Mouse (Mus musculus) cerebellum, adult 2 months (tissue): ENCODE data around the gene Cracr2b. TPM values are rescaled to one million over a fixed set of nuclear protein-coding genes. Genes with fewer than 3 reads are reported as not detected.
A peak's percentile ranks its signal among the peaks of the same experiment; 100 is the strongest.

ENCODE experiments used
- DNase-seq, 2 experiments: peaks; one replicate each; pipeline ENCODE4 v3.0.0; 2021
- H3K27ac ChIP-seq: fragments of 200-500 bp; 2 replicates; pipeline ENCODE4 v1.5.1; 2012; ENCODE audit warnings: low read length, control low read depth, inconsistent platforms; ENCODE audit not compliant: insufficient read depth
- H3K27me3 ChIP-seq: fragments of 200-500 bp; 2 replicates; pipeline ENCODE4 v1.6.1; 2012; ENCODE audit warnings: inconsistent platforms, mild to moderate bottlenecking, low read length, moderate library complexity; ENCODE audit not compliant: control insufficient read depth, insufficient read depth
- H3K4me1 ChIP-seq: fragments of 200-500 bp; 2 replicates; pipeline ENCODE4 v1.6.1; 2011; ENCODE audit warnings: low read length; ENCODE audit not compliant: control insufficient read depth, insufficient read depth
- H3K4me3 ChIP-seq: fragments of 200-500 bp; replicated peaks from 2 replicates; pipeline ENCODE3; 2011; ENCODE audit warnings: mild to moderate bottlenecking, low read depth, low read length, control low read depth; ENCODE audit not compliant: insufficient read depth
- CTCF ChIP-seq: fragments of 200-500 bp; IDR thresholded peaks from 2 replicates; pipeline ENCODE4 v1.5.1; 2011; ENCODE audit warnings: low read depth, mild to moderate bottlenecking, control low read depth, low read length, moderate library complexity, borderline replicate concordance; ENCODE audit not compliant: insufficient read depth
- POLR2A ChIP-seq: fragments of 200-500 bp; IDR thresholded peaks from 2 replicates; pipeline ENCODE4 v1.6.1; 2011; ENCODE audit warnings: low read length, control low read depth, borderline replicate concordance; ENCODE audit not compliant: insufficient read depth
- WGBS: fragments of 180-500 bp; shearing (Covaris S2); methylation state at CpG from one replicate; pipeline ENCODE4 v1.1.7; 2018; 5-methylcytosine and 5-hydroxymethylcytosine counted together
- polyA plus RNA-seq: library from polyadenylated mRNA; depleted of rRNA; stranded (reverse); fragments of >200 nt; gene quantifications from 2 replicates; pipeline ENCODE4 v1.2.3, GENCODE M21; 2012; rRNA removed

Gene Cracr2b
- polyA plus RNA-seq, 1 experiment = 8.3 TPM

- WGBS = 67% methylated on average over 3 of the region's 3 CpGs
- DNase-seq = no peak
- TF ChIP-seq CTCF (no peak), POLR2A (no peak)
- H3K4me3 ChIP-seq = no peak overlapping the region
- peaks cover 64% of the 10 kb centered on the region for H3K4me1 ChIP-seq
- H3K27ac ChIP-seq = no peak overlapping the region
- H3K27me3 ChIP-seq = no peaks in the 10 kb centered on the region
These were observed 36.7 kb downstream of the Cracr2b start for GRCm38 (mm10) chr7:141497600-141497999.

GRCm38 (mm10) chr7:141501820-141502555 lies 41.1 kb downstream of the Cracr2b start:
- H3K4me3 ChIP-seq = no peak overlapping the region
- no peaks in the 10 kb centered on the region for H3K27me3 ChIP-seq
- DNase-seq = peak in 1 of 2 experiments; percentile 63
- 37% methylated on average over 7 of the region's 7 CpGs for WGBS
- TF ChIP-seq CTCF (no peak), POLR2A (no peak)
- H3K4me1 ChIP-seq = peaks cover 24% of the 10 kb centered on the region
- peak overlapping the region; percentile 62 for H3K27ac ChIP-seq

GRCm38 (mm10) chr7:141502556-141502905 lies 41.6 kb downstream of the Cracr2b start:
- 11% methylated on average over 5 of the region's 5 CpGs for WGBS
- no peaks in the 10 kb centered on the region for H3K27me3 ChIP-seq
- no peak for TF ChIP-seq CTCF
- TF ChIP-seq POLR2A = no peak
- no peak overlapping the region for H3K4me3 ChIP-seq
- peaks cover 19% of the 10 kb centered on the region for H3K4me1 ChIP-seq
- peak overlapping the region; percentile 62 for H3K27ac ChIP-seq
- DNase-seq = peak; percentile 76 to 90

GRCm38 (mm10) chr7:141506278-141506677 lies 45.4 kb downstream of the Cracr2b start:
- no peak for TF ChIP-seq POLR2A
- TF ChIP-seq CTCF = no peak
- peaks cover 44% of the 10 kb centered on the region for H3K4me1 ChIP-seq
- no peak overlapping the region for H3K27ac ChIP-seq
- no peaks in the 10 kb centered on the region for H3K27me3 ChIP-seq
- H3K4me3 ChIP-seq = no peak overlapping the region
- WGBS = 85% methylated on average over 2 of the region's 2 CpGs
- no peak for DNase-seq

- TF ChIP-seq POLR2A = no peak
- Histone ChIP-seq H3K27ac (peak overlapping the region; percentile 44; the same call in 1 of the 2 replicates), H3K4me3 (no peak overlapping the region)
These were observed 47.3 kb downstream of the Cracr2b start for GRCm38 (mm10) chr7:141508160-141508559.

GRCm38 (mm10) chr7:141510196-141510595 lies 49.3 kb downstream of the Cracr2b start:
- no peak overlapping the region for H3K4me3 ChIP-seq
- 9% methylated on average over 5 of the region's 5 CpGs for WGBS
- DNase-seq = peak in 1 of 2 experiments; percentile 83
- H3K27me3 ChIP-seq = no peaks in the 10 kb centered on the region
- peak overlapping the region; percentile 95 for H3K27ac ChIP-seq
- peaks cover 37% of the 10 kb centered on the region for H3K4me1 ChIP-seq
- TF ChIP-seq POLR2A = no peak
- TF ChIP-seq CTCF = no peak

More at GRCm38 (mm10) chr7:141508160-141508559, 47.3 kb downstream of the Cracr2b start:
- DNase-seq = no peak
- Histone ChIP-seq H3K27me3 (no peaks in the 10 kb centered on the region), H3K4me1 (peaks cover 37% of the 10 kb centered on the region)

- Histone ChIP-seq H3K4me3 (no peak overlapping the region), H3K4me1 (peaks cover 37% of the 10 kb centered on the region), H3K27me3 (no peaks in the 10 kb centered on the region), H3K27ac (peak overlapping the region; percentile 95)
- peak; percentile 78 to 80 for DNase-seq
- 10% methylated on average over 8 of the region's 8 CpGs for WGBS
- no peak for TF ChIP-seq POLR2A
- no peak for TF ChIP-seq CTCF
These were observed 49.8 kb downstream of the Cracr2b start for GRCm38 (mm10) chr7:141510681-141511191.

Other genes with a start within 250 kb of the Cracr2b start
- 0.19 and 0.26 TPM in 2 replicates for gene Lmntd2, start 247.0 kb upstream of the Cracr2b start, polyA plus RNA-seq
- gene Rassf7, start 245.2 kb upstream of the Cracr2b start, polyA plus RNA-seq = 5.5 TPM in 2 replicates
- 31.2 and 32.0 TPM in 2 replicates for gene Phrf1, start 232.3 kb upstream of the Cracr2b start, polyA plus RNA-seq
- 4.7 and 5.6 TPM in 2 replicates for gene Irf7, start 194.6 kb upstream of the Cracr2b start, polyA plus RNA-seq
- 0.07 TPM in 1 of 2 replicates, not detected in the other for gene Cdhr5, start 184.3 kb upstream of the Cracr2b start, polyA plus RNA-seq
- gene Sct, start 182.0 kb upstream of the Cracr2b start, polyA plus RNA-seq = 0.70 and 1.0 TPM in 2 replicates
- gene Drd4, start 169.1 kb upstream of the Cracr2b start, polyA plus RNA-seq = 0.49 and 0.76 TPM in 2 replicates
- gene Deaf1, start 133.4 kb upstream of the Cracr2b start, polyA plus RNA-seq = 47.5 and 49.3 TPM in 2 replicates
- gene Tmem80, start 133.4 kb upstream of the Cracr2b start, polyA plus RNA-seq = 66.7 and 68.3 TPM in 2 replicates
- gene Eps8l2, start 122.2 kb upstream of the Cracr2b start, polyA plus RNA-seq = 77.3 and 90.4 TPM in 2 replicates
- gene Taldo1, start 68.9 kb upstream of the Cracr2b start, polyA plus RNA-seq = 222 and 232 TPM in 2 replicates
- gene Gatd1, start 47.0 kb upstream of the Cracr2b start, polyA plus RNA-seq = 48.1 and 49.2 TPM in 2 replicates
- 375 and 402 TPM in 2 replicates for gene Cend1, start 31.6 kb upstream of the Cracr2b start, polyA plus RNA-seq
- 328 and 384 TPM in 2 replicates for gene Slc25a22, start 23.2 kb upstream of the Cracr2b start, polyA plus RNA-seq
- 3.2 and 4.4 TPM in 2 replicates for gene Pidd1, start 17.1 kb upstream of the Cracr2b start, polyA plus RNA-seq
- 481 and 571 TPM in 2 replicates for gene Rplp2, start 13.7 kb upstream of the Cracr2b start, polyA plus RNA-seq
- gene Pnpla2, start 5.9 kb upstream of the Cracr2b start, polyA plus RNA-seq = 46.8 and 51.3 TPM in 2 replicates
- gene Cd151, start 6.3 kb downstream of the Cracr2b start, polyA plus RNA-seq = 68.7 and 73.9 TPM in 2 replicates
- gene Polr2l, start 14.0 kb downstream of the Cracr2b start, polyA plus RNA-seq = 58.9 and 62.3 TPM in 2 replicates
- gene Tspan4, start 14.1 kb downstream of the Cracr2b start, polyA plus RNA-seq = 140 and 162 TPM in 2 replicates
- gene Chid1, start 78.8 kb downstream of the Cracr2b start, polyA plus RNA-seq = 35.8 and 37.9 TPM in 2 replicates
- 94.8 and 96.7 TPM in 2 replicates for gene Ap2a2, start 101.1 kb downstream of the Cracr2b start, polyA plus RNA-seq
- gene Muc6, start 194.2 kb downstream of the Cracr2b start, polyA plus RNA-seq = 0.05 and 0.08 TPM in 2 replicates
- 0.33 and 0.44 TPM in 2 replicates for gene Muc2, start 229.2 kb downstream of the Cracr2b start, polyA plus RNA-seq